Mouse (Mus musculus) cortical plate, adult 2 months (tissue): Measurements from ENCODE around the gene Kdm1b. TPM values are rescaled to one million over a fixed set of nuclear protein-coding genes. Genes with fewer than 3 reads are reported as not detected.
A peak's percentile ranks its signal among the peaks of the same experiment; 100 is the strongest.

Experiments
- H3K27ac ChIP-seq: fragments of 200-500 bp; 2 replicates; pipeline ENCODE4 v1.5.1; 2012; ENCODE audit warnings: low read length, control low read depth, inconsistent platforms; ENCODE audit not compliant: insufficient read depth
- H3K4me1 ChIP-seq: fragments of 200-500 bp; 2 replicates; pipeline ENCODE4 v1.6.1; 2011; ENCODE audit warnings: low read length; ENCODE audit not compliant: control insufficient read depth, insufficient read depth
- H3K4me3 ChIP-seq: fragments of 200-500 bp; 2 replicates; pipeline ENCODE4 v1.5.1; 2011; ENCODE audit warnings: mild to moderate bottlenecking, low read length, control low read depth; ENCODE audit not compliant: insufficient read depth
- CTCF ChIP-seq: fragments of 200-500 bp; IDR thresholded peaks from 2 replicates; pipeline ENCODE4 v1.5.1; 2011; ENCODE audit warnings: mild to moderate bottlenecking, control low read depth, low read length; ENCODE audit not compliant: insufficient read depth; ENCODE audit errors: extremely low read depth
- POLR2A ChIP-seq: fragments of 200-500 bp; IDR thresholded peaks from 2 replicates; pipeline ENCODE4 v1.6.1; 2011; ENCODE audit warnings: mild to moderate bottlenecking, low read length, control low read depth; ENCODE audit not compliant: insufficient read depth; ENCODE audit errors: extremely low read depth
- polyA plus RNA-seq: library from polyadenylated mRNA; depleted of rRNA; stranded (reverse); fragments of >200 nt; gene quantifications from 2 replicates; pipeline ENCODE4 v1.2.3, GENCODE M21; 2012; rRNA removed

Gene Kdm1b
- polyA plus RNA-seq, result 6.4 and 7.1 TPM in 2 replicates

DNA sequence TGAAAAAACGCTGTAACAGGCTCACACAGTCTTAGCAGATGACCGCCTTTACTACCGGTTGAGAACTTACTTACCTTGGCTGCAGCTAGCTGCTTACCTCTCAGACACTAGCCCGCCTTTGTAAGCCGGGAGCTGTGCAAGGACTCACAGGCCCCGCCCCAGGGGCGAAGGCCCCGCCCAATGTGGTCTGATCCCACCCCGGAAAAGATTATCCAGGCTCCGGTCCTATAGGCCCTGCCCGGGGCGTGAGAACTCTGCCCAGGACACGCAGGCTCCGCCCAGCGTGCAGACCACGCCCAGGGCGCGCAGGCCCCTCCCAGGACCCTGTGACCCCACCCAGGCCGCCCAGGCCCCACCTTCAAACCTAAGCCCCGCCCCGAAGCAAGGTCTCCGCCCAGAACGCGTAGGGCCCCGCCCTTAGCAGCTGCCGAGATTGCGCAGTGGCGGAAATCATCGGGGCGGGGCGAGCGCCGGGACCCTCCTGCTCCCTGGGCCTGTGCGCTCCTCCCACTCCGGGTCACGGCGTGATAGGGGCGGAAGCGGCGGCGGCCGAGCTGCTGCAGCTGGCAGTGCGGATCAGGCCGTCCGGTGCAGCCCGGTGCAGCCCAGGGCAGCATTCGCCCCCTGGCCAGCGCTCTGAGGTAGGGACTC is at the start of gene Kdm1b:
TSS of gene Kdm1b (plus strand) at position 470 of the 651 bp plus-strand sequence.
- Histone ChIP-seq H3K4me1 (no peaks in the 10 kb centered on the region), H3K4me3 (peak within 1 kb of the TSS; percentile 38), H3K27ac (no peak within 1 kb of the TSS)
- TF ChIP-seq CTCF (no peak), POLR2A (peak; percentile 71)

DNA sequence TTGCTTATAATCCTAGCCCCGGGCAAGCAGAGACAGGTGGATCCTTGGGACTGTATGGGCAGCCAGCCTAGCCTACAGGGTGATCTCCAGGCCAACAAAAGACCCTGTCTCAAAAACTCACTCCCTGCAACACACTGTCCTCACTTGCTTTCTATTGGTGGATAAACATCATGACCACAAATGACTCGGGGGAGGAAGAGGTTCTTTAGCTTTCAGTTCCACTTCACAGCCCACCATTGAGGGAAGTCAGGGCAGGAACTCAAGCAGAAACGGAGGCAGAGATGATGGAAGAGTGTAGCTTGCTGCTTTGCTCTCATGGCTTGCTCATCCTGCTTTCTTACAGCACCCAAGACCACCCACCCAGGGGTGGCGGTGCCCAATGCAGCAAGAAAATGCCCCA is 45.9 kb upstream of the Kdm1b start:
- no peak for TF ChIP-seq CTCF

DNA sequence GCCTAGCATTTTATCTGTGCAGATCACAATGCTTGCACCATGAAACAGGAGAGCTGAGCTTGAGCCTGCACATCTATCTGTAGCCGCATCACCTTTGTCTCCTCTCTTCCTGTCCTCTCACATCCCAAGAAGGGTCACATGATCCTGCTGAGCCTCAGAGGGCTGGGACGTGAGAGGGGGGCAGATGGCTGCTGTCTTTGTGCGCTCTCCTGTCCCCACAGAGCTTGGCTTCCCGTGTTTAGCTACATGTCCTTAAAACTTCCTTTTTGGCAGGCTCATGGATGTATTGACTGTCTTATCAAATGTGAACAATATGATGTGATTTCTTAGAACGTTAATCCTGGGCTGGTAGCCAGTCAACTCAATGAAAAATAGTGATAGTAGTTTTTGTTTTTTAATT is 43.8 kb upstream of the Kdm1b start:
- no peaks in the 10 kb centered on the region for H3K4me1 ChIP-seq
- no peak overlapping the region for H3K4me3 ChIP-seq
- no peak overlapping the region for H3K27ac ChIP-seq
- TF ChIP-seq CTCF, result no peak
- TF ChIP-seq POLR2A, result no peak

More for the DNA sequence above, 45.9 kb upstream of the Kdm1b start:
- H3K27ac ChIP-seq, result no peak overlapping the region
- no peaks in the 10 kb centered on the region for H3K4me1 ChIP-seq
- H3K4me3 ChIP-seq, result no peak overlapping the region

DNA sequence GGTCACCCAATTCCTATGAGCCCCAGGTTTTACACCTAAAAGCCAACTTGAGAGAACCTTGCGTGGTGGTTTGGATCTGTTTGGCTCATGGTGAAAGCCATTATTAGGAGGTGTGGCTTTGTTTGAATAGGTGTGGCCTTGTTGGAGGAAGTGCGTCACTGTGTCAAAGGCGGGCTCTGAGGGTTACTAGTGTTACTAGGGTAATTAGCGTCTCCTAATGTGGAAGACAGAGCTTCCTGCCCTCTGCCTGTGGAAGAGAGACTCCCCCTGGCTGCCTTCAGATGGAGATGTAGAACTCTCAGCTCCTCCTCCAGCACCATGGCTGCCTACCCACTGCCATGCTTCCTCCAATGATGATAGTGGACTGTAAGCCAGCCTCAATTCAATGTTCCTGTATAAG is 41.7 kb upstream of the Kdm1b start:
- H3K4me1 ChIP-seq, result no peaks in the 10 kb centered on the region
- no peak for TF ChIP-seq CTCF
- TF ChIP-seq POLR2A, result no peak

DNA sequence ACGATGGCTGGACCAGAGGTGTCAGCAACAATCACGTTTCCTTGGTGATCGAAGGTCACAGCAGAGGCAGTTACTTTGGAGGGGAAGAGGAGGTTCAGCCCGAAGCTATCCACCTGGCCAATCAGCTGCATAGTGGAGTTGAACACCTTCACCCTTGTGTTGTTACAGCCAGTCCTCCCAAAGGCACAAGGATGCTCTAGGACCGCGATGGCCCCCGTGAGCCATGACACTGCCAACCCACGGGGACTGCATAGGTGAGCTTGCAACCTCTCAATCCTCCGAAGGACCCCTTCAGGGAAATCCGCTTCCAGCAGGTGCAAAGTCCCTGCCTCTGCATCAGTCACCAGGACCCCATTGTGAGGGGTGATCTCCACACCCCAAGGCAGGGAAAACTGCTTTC is 29.6 kb upstream of the Kdm1b start:
- Histone ChIP-seq H3K4me1 (peaks cover 5% of the 10 kb centered on the region), H3K27ac (no peak overlapping the region), H3K4me3 (peak overlapping the region; percentile 29)
- TF ChIP-seq CTCF (no peak), POLR2A (no peak)

More for the DNA sequence above, 41.7 kb upstream of the Kdm1b start:
- no peak overlapping the region for H3K4me3 ChIP-seq
- no peak overlapping the region for H3K27ac ChIP-seq

DNA sequence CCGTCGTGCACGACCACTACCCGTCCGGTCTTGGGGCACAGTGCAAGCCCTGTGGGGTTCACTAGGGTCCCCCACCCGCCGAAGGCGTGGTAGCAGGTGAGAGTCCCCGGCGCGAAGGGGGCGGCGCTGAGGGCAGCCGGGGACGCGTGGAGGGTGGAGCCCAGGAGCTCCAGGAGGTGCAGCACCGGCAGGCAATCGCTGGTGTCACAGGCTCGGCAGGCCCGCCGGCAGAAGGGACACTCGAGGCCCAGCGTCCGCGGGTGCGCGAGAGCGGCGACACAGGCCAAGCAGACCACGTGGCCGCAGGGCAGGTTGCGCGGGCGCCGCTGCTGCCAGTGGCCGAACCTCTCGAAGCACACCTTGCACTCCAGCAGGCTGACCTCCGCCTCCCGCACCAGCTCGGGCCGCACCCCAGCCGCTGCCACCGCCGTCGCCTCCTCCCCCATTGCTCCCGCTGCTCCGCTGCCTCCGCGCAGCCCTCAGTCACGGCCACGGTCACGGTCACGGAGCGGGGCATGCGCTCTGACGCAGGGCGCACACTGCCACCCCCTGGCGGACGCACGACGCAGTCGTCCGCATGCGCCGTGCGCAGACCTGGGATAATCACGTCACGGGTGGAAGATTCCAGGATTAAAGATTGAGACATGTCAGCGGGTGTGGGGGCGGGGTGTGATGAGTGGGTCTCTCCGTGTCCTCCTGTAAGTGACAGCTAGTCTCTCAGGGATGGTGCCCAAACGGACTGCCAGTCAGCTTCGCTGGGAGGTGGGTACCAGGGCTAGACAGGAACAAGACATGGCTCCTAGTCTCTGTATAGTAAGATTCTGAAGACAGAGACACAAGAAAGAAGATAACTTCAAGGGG is 28.7 kb upstream of the Kdm1b start, which contains the start of gene Nhlrc1:
TSS of gene Nhlrc1 (minus strand) at position 517 of the 861 bp plus-strand sequence.
- Histone ChIP-seq H3K27ac (0 out of 2 replicates have a peak within 1 kb of the TSS, but pooled peaks have one; percentile 31), H3K4me1 (peaks cover 5% of the 10 kb centered on the region), H3K4me3 (peak within 1 kb of the TSS; percentile 29)
- peak; percentile 79 for TF ChIP-seq CTCF
- TF ChIP-seq POLR2A, result peak; percentile 69; the same call in 1 of the 2 replicates

DNA sequence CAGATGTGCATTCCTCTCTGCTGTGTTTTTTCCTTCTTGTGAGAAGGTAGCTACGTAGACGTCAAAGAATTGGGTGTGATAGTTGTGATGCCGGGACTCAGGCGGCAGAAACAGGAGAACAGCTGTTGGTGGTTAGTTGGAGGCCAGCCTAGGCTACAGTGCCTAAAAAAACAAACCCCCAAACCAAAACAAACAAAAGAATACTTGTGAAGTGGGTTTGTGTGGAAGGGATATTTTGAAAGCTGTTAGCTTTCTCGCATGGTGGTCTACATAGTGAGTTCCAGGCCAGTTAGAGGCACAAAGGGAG is 28.2 kb upstream of the Kdm1b start:
- H3K4me3 ChIP-seq, result peak overlapping the region; percentile 29
- no peak overlapping the region for H3K27ac ChIP-seq
- peaks cover 5% of the 10 kb centered on the region for H3K4me1 ChIP-seq
- no peak for TF ChIP-seq POLR2A
- no peak for TF ChIP-seq CTCF

DNA sequence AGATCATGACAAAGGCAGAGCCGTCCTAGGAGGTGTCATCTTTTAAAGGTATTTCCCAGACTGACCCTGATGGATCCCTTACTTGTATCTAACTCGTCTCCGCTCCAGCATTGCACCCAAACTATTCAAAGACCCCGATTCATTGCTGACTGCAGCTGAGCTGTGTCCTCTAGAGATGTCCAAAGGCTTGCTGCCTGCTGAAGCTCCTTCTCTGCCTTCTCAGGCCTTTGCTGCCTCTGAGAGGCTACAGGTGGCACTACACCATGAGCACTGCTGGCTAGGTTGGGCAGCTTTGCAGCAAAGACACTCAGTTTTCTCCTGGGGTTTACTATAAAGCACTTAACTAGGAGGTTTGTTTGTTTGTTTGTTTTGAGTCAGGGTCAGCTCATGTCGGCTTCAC is 26.0 kb upstream of the Kdm1b start:
- Histone ChIP-seq H3K4me1 (peaks cover 5% of the 10 kb centered on the region), H3K27ac (no peak overlapping the region), H3K4me3 (no peak overlapping the region)
- TF ChIP-seq CTCF, result peak; percentile 98
- no peak for TF ChIP-seq POLR2A

DNA sequence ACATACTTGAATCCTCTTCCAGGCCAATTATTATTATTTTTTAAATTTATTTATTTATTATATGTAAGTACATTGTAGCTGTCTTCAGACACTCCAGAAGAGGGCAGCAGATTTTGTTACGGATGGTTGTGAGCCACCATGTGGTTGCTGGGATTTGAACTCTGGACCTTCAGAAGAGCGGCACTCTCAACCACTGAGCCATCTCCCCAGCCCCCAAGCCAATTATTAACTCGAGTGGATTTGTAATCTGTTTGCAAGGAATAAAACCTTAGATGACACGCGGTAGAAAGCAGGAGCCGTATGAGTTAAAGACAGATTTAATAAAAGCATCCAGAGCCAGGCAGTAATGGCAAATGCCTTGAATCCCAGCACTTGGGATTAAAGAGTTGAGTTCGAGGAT is 23.5 kb upstream of the Kdm1b start:
- TF ChIP-seq POLR2A (no peak), CTCF (no peak)
- Histone ChIP-seq H3K4me3 (no peak overlapping the region), H3K27ac (no peak overlapping the region), H3K4me1 (no peaks in the 10 kb centered on the region)

DNA sequence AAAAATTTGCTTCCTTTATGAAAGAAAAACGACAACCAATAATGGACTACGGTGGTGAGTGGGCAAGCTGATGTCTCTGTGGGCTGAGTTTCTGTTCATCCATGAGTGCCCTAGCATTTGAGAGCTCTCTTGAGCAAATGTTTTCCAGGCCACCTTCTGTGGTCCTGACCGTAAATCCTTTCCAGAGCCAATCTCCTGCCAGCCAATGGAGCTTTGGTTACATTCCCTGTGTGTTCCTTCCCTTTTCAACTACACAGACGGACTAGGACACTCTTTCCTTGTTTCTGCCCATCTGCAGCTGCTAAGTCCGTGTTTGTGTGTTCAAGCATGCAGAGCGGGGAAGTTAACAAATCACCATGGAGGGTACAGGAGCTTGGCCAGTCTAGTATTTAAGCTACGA is 22.5 kb upstream of the Kdm1b start:
- Histone ChIP-seq H3K27ac (no peak overlapping the region), H3K4me1 (no peaks in the 10 kb centered on the region), H3K4me3 (no peak overlapping the region)
- TF ChIP-seq CTCF (no peak), POLR2A (no peak)
